Mouse (Mus musculus): ENCODE results near the gene Vsig10.
A peak's percentile ranks its signal among the peaks of the same experiment; 100 is the strongest.

Gene Vsig10

DNA sequence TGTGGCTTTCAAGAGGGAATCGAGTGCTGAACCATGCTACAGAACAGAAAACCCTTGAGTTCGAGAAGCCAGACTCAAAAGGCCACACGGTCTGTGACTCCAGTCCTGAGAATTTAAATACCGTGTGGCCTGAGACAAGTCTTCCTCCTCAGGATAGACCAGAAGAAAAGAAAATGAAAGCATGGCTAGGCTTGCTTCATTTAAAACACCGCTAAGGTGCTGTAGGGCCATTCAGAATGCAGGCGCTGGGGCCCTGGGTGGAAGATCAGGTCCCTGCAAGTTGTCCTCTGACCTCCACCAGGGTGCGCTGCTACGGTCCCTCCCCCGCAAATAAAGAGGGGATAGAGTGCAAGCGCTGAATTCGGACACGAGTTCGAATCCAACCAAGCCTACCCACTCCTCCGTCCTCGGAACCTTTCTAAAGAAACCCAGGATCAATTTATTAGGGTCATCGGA is 69.4 kb downstream of the Vsig10 start:
- DNase-seq = peak; percentile 54

DNA sequence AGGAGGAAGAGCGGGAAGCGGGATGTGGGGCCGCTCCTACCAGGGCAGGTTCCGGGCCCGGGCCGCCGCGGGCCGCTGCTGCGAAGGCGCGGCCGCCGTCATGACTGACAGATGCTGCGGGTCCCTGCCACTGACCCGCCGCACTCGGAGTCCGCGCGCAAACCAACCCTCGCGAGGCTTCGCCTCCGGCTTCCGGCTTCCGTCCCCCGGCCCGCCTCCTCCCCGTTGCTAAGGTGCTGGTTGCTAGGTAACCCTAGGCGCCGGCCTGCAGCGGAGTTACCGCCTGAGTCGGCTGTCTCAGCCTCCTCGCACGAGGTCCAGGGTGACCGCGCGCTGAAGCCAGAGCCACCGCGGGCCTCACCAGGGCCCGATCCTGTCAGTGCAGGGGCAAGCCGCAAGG is 70.0 kb downstream of the Vsig10 start, which contains the start of gene Rfc5:
Rfc5 (minus strand) TSS at position 171 of the 400 bp plus-strand sequence.
- DNase-seq = peak; percentile 97

DNA sequence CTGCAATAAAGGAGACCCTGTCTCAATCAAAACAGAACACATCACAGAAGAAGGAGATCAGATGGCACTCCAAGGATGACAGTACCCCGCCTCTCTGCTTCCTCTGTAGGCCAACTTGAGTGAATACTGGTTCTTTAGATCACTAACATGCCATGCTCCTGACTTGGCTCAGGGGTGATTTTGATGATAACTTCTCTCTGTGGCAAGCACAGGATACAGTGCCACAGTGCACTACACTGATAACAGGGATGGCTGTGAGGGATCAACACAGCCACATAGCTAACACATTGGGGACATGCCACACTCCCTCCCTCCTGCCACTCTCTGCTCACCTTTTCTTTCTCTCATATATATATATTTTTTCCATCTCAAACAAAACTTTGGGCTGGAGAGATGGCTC is 72.0 kb downstream of the Vsig10 start:
- DNase-seq = no peak

DNA sequence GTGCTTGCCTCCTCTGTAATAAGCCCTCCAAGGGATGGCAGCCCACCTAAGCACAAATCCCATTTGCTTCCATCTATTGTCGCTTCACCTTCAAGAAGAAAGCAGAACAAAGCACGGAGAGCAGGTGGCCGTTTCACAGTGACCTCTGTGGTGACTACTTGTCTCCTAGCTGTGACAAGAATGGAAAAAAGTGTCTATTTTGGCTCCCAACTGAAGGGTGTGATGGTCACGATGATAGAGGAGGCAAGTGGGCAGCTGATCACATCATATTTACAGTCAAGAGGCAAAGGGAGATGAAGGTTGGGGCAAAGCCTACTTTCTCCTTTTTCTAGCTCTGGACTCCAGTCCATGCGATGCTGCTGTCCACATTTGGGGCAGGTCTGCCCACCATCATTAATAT is 77.0 kb downstream of the Vsig10 start:
- DNase-seq = no peak

- DNase-seq = no peak
These were observed 77.7 kb downstream of the Vsig10 start for GRCm38 (mm10) chr5:117396596-117397014.

DNA sequence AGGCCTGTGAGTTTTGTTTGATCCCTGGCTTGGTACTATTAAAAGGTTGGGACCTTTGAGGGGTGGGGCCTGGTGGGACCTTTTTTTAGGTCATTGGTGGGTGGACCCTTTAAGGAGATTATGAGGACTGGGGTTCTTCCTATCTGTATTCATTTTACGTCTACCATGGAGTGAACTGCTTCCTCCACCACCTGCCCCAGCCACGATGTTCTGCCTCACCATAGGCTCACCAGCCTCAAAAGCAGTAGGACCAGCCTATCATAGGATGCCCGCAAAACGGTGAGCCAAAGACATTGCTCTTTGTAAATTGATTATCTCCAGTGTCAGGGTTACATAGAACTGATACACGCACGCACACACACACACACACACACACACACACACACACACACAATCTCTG is 78.5 kb downstream of the Vsig10 start:
- no peak for DNase-seq

GRCm38 (mm10) chr5:117398007-117398550 is 79.2 kb downstream of the Vsig10 start:
- no peak for DNase-seq

DNA sequence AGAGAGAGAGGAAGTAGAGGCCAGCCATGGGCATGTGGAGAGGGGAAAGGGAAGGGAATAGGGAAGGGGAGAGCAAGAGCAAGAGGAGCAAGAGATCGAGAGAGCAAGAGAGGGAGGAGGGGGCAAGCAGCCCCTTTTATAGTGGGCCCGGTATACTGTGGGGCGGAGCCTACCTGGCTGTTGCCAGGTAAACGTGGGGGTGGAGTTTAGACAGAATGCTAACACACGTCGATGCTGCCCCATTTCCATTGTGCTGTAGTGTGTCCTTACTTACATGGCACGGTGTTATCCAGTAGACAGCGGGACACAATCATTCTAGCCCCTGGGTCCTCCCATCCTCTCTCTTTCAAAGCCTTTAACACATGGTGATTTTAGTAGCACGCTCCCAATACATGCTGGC is 80.4 kb downstream of the Vsig10 start:
- DNase-seq = no peak

- DNase-seq = no peak
These were observed 84.7 kb downstream of the Vsig10 start for GRCm38 (mm10) chr5:117403609-117404008.

Measured in lung, postnatal 14 days (tissue).